Mouse (Mus musculus): ENCODE data around the gene Fam131c. TPM values are rescaled to one million over a fixed set of nuclear protein-coding genes. Genes with fewer than 3 reads are reported as not detected.

Gene Fam131c
- total and polyA plus RNA-seq, 3 experiments: not detected

- TF ChIP-seq MEF2A (IDR thresholded peaks at IDR 0.05; ENCODE audit: borderline replicate concordance, low read depth, low read length) (peak; percentile 99), CTCF (conservative IDR thresholded peaks at IDR 0.05 in 1 of 2, IDR thresholded peaks at IDR 0.05 in 1 of 2; ENCODE audit: low read depth in 2 of 2, low read length in 2 of 2) (no peak), PAX5 (IDR thresholded peaks at IDR 0.05; ENCODE audit: low read length) (no peak), UBTF (IDR thresholded peaks at IDR 0.05; ENCODE audit: low read depth, low read length) (0 out of 2 replicates have a peak, but pooled peaks have one; percentile 42), JUN (IDR thresholded peaks at IDR 0.05; ENCODE audit: insufficient read depth, low read depth, low read length) (peak; percentile 46; the same call in 1 of the 2 replicates)
Observed at GRCm38 (mm10) chr4:141425484-141426479, 57.8 kb downstream of the Fam131c start (continued).

- H3K4me2 ChIP-seq (ENCODE audit: insufficient read depth, low read depth, poor library complexity, severe bottlenecking): peak overlapping the region; percentile 82; the same call in 1 of the 2 replicates
- H3K4me3 ChIP-seq (replicated peaks in 1 of 3; ENCODE audit: low read depth in 2 of 3, low read length in 2 of 3, poor library complexity in 1 of 3): peak overlapping the region in 1 of 3 experiments; percentile 48
- in situ Hi-C loops (cut with MboI; ENCODE audit: low pct_ligation_motif_present, low pct_unique_long_range_greater_than_20kb, low sequenced_read_pairs): no loop called here
- H3K36me3 ChIP-seq (replicated peaks in 1 of 2; ENCODE audit: control insufficient read depth in 1 of 2, insufficient read depth in 1 of 2, low read length in 1 of 2): no peaks in the 10 kb centered on the region
- H3K4me1 ChIP-seq (ENCODE audit: control insufficient read depth in 1 of 2, insufficient read depth in 2 of 2): peaks cover 12 to 36% of the 10 kb centered on the region in 2 experiments
- H3K79me2 ChIP-seq (replicated peaks; ENCODE audit: control insufficient read depth, extremely low read depth, insufficient read depth, poor library complexity, severe bottlenecking): no peaks in the 10 kb centered on the region
- dilution Hi-C loops (cut with MboI; ENCODE audit: extremely low pct_ligation_motif_present, extremely low pct_unique_long_range_greater_than_20kb, low sequenced_read_pairs): no loop called here
- peaks cover 1% of the 10 kb centered on the region for H3K27me3 ChIP-seq (replicated peaks)
- peak overlapping the region; percentile 41 for H3K9ac ChIP-seq (ENCODE audit: insufficient read depth, low read depth)
- no peak for TF ChIP-seq E2F4 (IDR thresholded peaks at IDR 0.05; ENCODE audit: insufficient replicate concordance, low read depth, low read length)
- no peak for TF ChIP-seq JUND (conservative IDR thresholded peaks at IDR 0.05; ENCODE audit: low read depth, low read length)
- no peak for TF ChIP-seq BHLHE40 (IDR thresholded peaks at IDR 0.05; ENCODE audit: low read depth, low read length)
- TF ChIP-seq MAZ (IDR thresholded peaks at IDR 0.05; ENCODE audit: low read depth, low read length): no peak
- TF ChIP-seq UBTF (IDR thresholded peaks at IDR 0.05; ENCODE audit: low read depth, low read length): no peak
- no peak overlapping the region for H3K27ac ChIP-seq (ENCODE audit: insufficient read depth, low read depth)
- no peaks in the 10 kb centered on the region for H3K9me3 ChIP-seq (replicated peaks; ENCODE audit: low read length)
- no peak for DNase-seq (ENCODE audit: extremely low read depth)
Observed at GRCm38 (mm10) chr4:141426796-141427745, 59.1 kb downstream of the Fam131c start.

- peaks cover 12 to 36% of the 10 kb centered on the region in 2 experiments for H3K4me1 ChIP-seq (ENCODE audit: control insufficient read depth in 1 of 2, insufficient read depth in 2 of 2)
- H3K27ac ChIP-seq (ENCODE audit: insufficient read depth, low read depth): no peak overlapping the region
- in situ Hi-C loops (cut with MboI; ENCODE audit: low pct_ligation_motif_present, low pct_unique_long_range_greater_than_20kb, low sequenced_read_pairs): no loop called here
- no peaks in the 10 kb centered on the region for H3K36me3 ChIP-seq (replicated peaks in 1 of 2; ENCODE audit: control insufficient read depth in 1 of 2, insufficient read depth in 1 of 2, low read length in 1 of 2)
- no peaks in the 10 kb centered on the region for H3K79me2 ChIP-seq (replicated peaks; ENCODE audit: control insufficient read depth, extremely low read depth, insufficient read depth, poor library complexity, severe bottlenecking)
- H3K9ac ChIP-seq (ENCODE audit: insufficient read depth, low read depth): no peak overlapping the region
- H3K4me2 ChIP-seq (ENCODE audit: insufficient read depth, low read depth, poor library complexity, severe bottlenecking): no peak overlapping the region
- H3K4me3 ChIP-seq (replicated peaks in 1 of 3; ENCODE audit: low read depth in 2 of 3, low read length in 2 of 3, poor library complexity in 1 of 3): no peak overlapping the region
- no peak for TF ChIP-seq JUN (IDR thresholded peaks at IDR 0.05; ENCODE audit: insufficient read depth, low read depth, low read length)
- H3K27me3 ChIP-seq (replicated peaks): peaks cover 1% of the 10 kb centered on the region
- H3K9me3 ChIP-seq (replicated peaks; ENCODE audit: low read length): no peaks in the 10 kb centered on the region
- dilution Hi-C loops (cut with MboI; ENCODE audit: extremely low pct_ligation_motif_present, extremely low pct_unique_long_range_greater_than_20kb, low sequenced_read_pairs): no loop called here
- DNase-seq (ENCODE audit: extremely low read depth): no peak
Observed at GRCm38 (mm10) chr4:141427921-141428320, 59.9 kb downstream of the Fam131c start.

Measured in CH12.LX (cell line).